12 mouse cellular contexts compared by ENCODE assay signal in genomic region chr6:116154854-116155624, GRCm38 (mm10). TPM values are rescaled to one million over a fixed set of nuclear protein-coding genes. Genes with fewer than 3 reads are reported as not detected.
DNase-seq lines count a peak whose midpoint lies in the region; ATAC-seq and TF ChIP-seq lines count a peak whose summit lies in the region.
"Had no signal": no experiment of that assay in that cellular context is flagged by ENCODE, and none has a peak within 500 bp of the region (broad histone marks: within the 10 kb centered on the region; RNA-seq: fewer than 3 reads in every experiment).

No protein-coding gene starts in this region.

- H3K4me1 ChIP-seq in heart, embryonic 10.5 days: peaks cover 22% of the 10 kb centered on the region
- H3K4me1 ChIP-seq in midbrain, embryonic 10.5 days: peaks cover 28% of the 10 kb centered on the region
- no peaks in the 10 kb centered on the region for H3K4me1 ChIP-seq in midbrain, postnatal 0 days (ENCODE audit: insufficient read depth, low read length)
- peaks cover 3% of the 10 kb centered on the region; the same call in 1 of the 2 replicates for H3K4me1 ChIP-seq in forebrain, embryonic 14.5 days (ENCODE audit: control insufficient read depth, insufficient read depth, low read length)
- H3K4me1 ChIP-seq: liver, embryonic 13.5 days had no signal

- 11% methylated on average over 3 of the region's 3 CpGs for WGBS in heart, embryonic 10.5 days
- 43% methylated on average over 3 of the region's 3 CpGs for WGBS in midbrain, embryonic 10.5 days
- WGBS in midbrain, postnatal 0 days: 16% methylated on average over 3 of the region's 3 CpGs
- 21% methylated on average over 3 of the region's 3 CpGs for WGBS in forebrain, embryonic 14.5 days

- H3K4me3 ChIP-seq in heart, embryonic 10.5 days: no peak overlapping the region
- no peak overlapping the region for H3K4me3 ChIP-seq in midbrain, embryonic 10.5 days
- H3K4me3 ChIP-seq in midbrain, postnatal 0 days (ENCODE audit: low read depth, low read length): no peak overlapping the region
- H3K4me3 ChIP-seq in forebrain, embryonic 14.5 days (ENCODE audit: low read depth, low read length): no peak overlapping the region
- H3K4me3 ChIP-seq: liver, embryonic 13.5 days; myocyte had no signal

- no peaks in the 10 kb centered on the region for H3K27me3 ChIP-seq in heart, embryonic 10.5 days (ENCODE audit: insufficient read depth, poor library complexity, severe bottlenecking)
- H3K27me3 ChIP-seq in midbrain, embryonic 10.5 days (ENCODE audit: low read depth, poor library complexity, severe bottlenecking): no peaks in the 10 kb centered on the region
- H3K27me3 ChIP-seq in midbrain, postnatal 0 days (ENCODE audit: insufficient read depth, low read length): no peaks in the 10 kb centered on the region
- no peaks in the 10 kb centered on the region for H3K27me3 ChIP-seq in forebrain, embryonic 14.5 days (replicated peaks; ENCODE audit: control insufficient read depth, insufficient read depth, low read length)
- H3K27me3 ChIP-seq: liver, embryonic 13.5 days had no signal

- ATAC-seq in midbrain, postnatal 0 days (ENCODE audit: low FRiP score): no peak
- no peak for ATAC-seq in forebrain, embryonic 14.5 days

- H3K27ac ChIP-seq in heart, embryonic 10.5 days: peak overlapping the region; percentile 70
- H3K27ac ChIP-seq in midbrain, embryonic 10.5 days (replicated peaks): peak overlapping the region; percentile 55
- H3K27ac ChIP-seq in midbrain, postnatal 0 days (ENCODE audit: low read depth, low read length): no peak overlapping the region
- peak overlapping the region; percentile 48; the same call in 1 of the 2 replicates for H3K27ac ChIP-seq in forebrain, embryonic 14.5 days (ENCODE audit: low read depth, low read length)
- H3K27ac ChIP-seq: liver, embryonic 13.5 days had no signal

- no peak for DNase-seq in heart, embryonic 10.5 days (ENCODE audit: low spot score)
- no peak for DNase-seq in heart, postnatal 4 days
- DNase-seq in midbrain, embryonic 10.5 days (ENCODE audit: low spot score): no peak
- no peak for DNase-seq in midbrain, postnatal 0 days (ENCODE audit: low spot score)
- peak; percentile 9 for DNase-seq in forebrain, embryonic 14.5 days (ENCODE audit: low spot score)
- peak; percentile 48 for DNase-seq in retina, embryonic 14.5 days (ENCODE audit: low spot score)
- no peak for DNase-seq in right cerebral cortex, adult 2 months (ENCODE audit: low spot score in 2 of 2)
- DNase-seq: gastrocnemius, postnatal 25 days; kidney, adult 11 months; liver, embryonic 13.5 days; thymus, postnatal 25 days had no signal

- H3K4me2 ChIP-seq in midbrain, postnatal 0 days (ENCODE audit: low read depth, low read length, poor library complexity, severe bottlenecking): no peak overlapping the region
- no peak overlapping the region for H3K4me2 ChIP-seq in forebrain, embryonic 14.5 days (ENCODE audit: low read length)
- H3K4me2 ChIP-seq: liver, embryonic 13.5 days had no signal

- no peaks in the 10 kb centered on the region for H3K9me3 ChIP-seq in heart, embryonic 10.5 days
- H3K9me3 ChIP-seq in midbrain, embryonic 10.5 days (replicated peaks): no peaks in the 10 kb centered on the region
- no peaks in the 10 kb centered on the region for H3K9me3 ChIP-seq in midbrain, postnatal 0 days (ENCODE audit: low read length)
- H3K9me3 ChIP-seq in forebrain, embryonic 14.5 days (replicated peaks; ENCODE audit: control insufficient read depth, low read length): no peaks in the 10 kb centered on the region
- H3K9me3 ChIP-seq: liver, embryonic 13.5 days had no signal

- no peaks in the 10 kb centered on the region for H3K36me3 ChIP-seq in heart, embryonic 10.5 days
- peaks cover 6% of the 10 kb centered on the region; the same call in 1 of the 2 replicates for H3K36me3 ChIP-seq in midbrain, embryonic 10.5 days
- H3K36me3 ChIP-seq in midbrain, postnatal 0 days (ENCODE audit: insufficient read depth, low read length): no peaks in the 10 kb centered on the region
- 0 out of 2 replicates have a peak, but pooled peaks cover 2% of the 10 kb centered on the region for H3K36me3 ChIP-seq in forebrain, embryonic 14.5 days (ENCODE audit: control insufficient read depth, insufficient read depth, low read length)
- H3K36me3 ChIP-seq: liver, embryonic 13.5 days had no signal

- no peak for TF ChIP-seq CTCF in midbrain, postnatal 0 days (IDR thresholded peaks at IDR 0.05)

- no peak overlapping the region for H3K9ac ChIP-seq in midbrain, postnatal 0 days (replicated peaks; ENCODE audit: low read length, poor library complexity, severe bottlenecking)
- no peak overlapping the region for H3K9ac ChIP-seq in forebrain, embryonic 14.5 days (ENCODE audit: low read length)
- H3K9ac ChIP-seq: liver, embryonic 13.5 days had no signal

RNA-seq across cellular contexts. Expression of gene Tmcc1, which starts 38.2 kb away (rescaled TPM):
- polyA plus RNA-seq in heart, embryonic 10.5 days (2016; fragmentation: Nextera tagmentation; extraction: Ambion mirVana): 10.9 and 11.9 TPM in 2 replicates
- 10 to 100 TPM; 26.0 to 26.4 TPM for total RNA-seq in heart, postnatal 4 days (2021)
- 14.9 and 21.7 TPM in 2 replicates for polyA plus RNA-seq in midbrain, embryonic 10.5 days (2016; fragmentation: Nextera tagmentation; extraction: Ambion mirVana)
- 40.9 and 48.3 TPM in 2 replicates for total RNA-seq in midbrain, postnatal 0 days (2014; rRNA removed)
- polyA plus RNA-seq in midbrain, postnatal 0 days (2015; fragmentation: Nextera tagmentation; extraction: Ambion mirVana): 11.6 and 11.8 TPM in 2 replicates
- polyA plus RNA-seq in forebrain, embryonic 14.5 days (2014; fragmentation: Nextera tagmentation; extraction: Ambion mirVana): 22.7 and 22.8 TPM in 2 replicates

RNA-seq across cellular contexts. Expression of gene Washc2, which starts 52.8 kb away (rescaled TPM):
- 41.4 and 41.6 TPM in 2 replicates for polyA plus RNA-seq in heart, embryonic 10.5 days (2016; fragmentation: Nextera tagmentation; extraction: Ambion mirVana)
- total RNA-seq in heart, postnatal 4 days (2021): 10 to 100 TPM; 35.9 to 36.0 TPM
- 50.6 and 60.9 TPM in 2 replicates for polyA plus RNA-seq in midbrain, embryonic 10.5 days (2016; fragmentation: Nextera tagmentation; extraction: Ambion mirVana)
- 79.5 and 85.2 TPM in 2 replicates for total RNA-seq in midbrain, postnatal 0 days (2014; rRNA removed)
- 65.5 and 68.3 TPM in 2 replicates for polyA plus RNA-seq in midbrain, postnatal 0 days (2015; fragmentation: Nextera tagmentation; extraction: Ambion mirVana)
- 37.9 and 45.2 TPM in 2 replicates for polyA plus RNA-seq in forebrain, embryonic 14.5 days (2014; fragmentation: Nextera tagmentation; extraction: Ambion mirVana)

Comparison
In these comparisons a context has a peak if more than half of its experiments do, and no peak if none do; other contexts are left out.
1. DNase-seq: peak in forebrain, embryonic 14.5 days (single experiment) and retina, embryonic 14.5 days (single experiment); none in heart, embryonic 10.5 days (single experiment), heart, postnatal 4 days (single experiment), midbrain, embryonic 10.5 days (single experiment), midbrain, postnatal 0 days (single experiment) and right cerebral cortex, adult 2 months (0 of 2).